Mouse (Mus musculus) limb, embryonic 15.5 days (tissue): ENCODE results near the gene Rplp1. TPM values are rescaled to one million over a fixed set of nuclear protein-coding genes. Genes with fewer than 3 reads are reported as not detected.
A peak's percentile ranks its signal among the peaks of the same experiment; 100 is the strongest.

ENCODE experiments used
- ATAC-seq: fragments of 200-750 bp; cut with Nextera tagmentation; 2 replicates; pipeline ENCODE4 v1.8.0; 2017; ENCODE audit warnings: low read depth, moderate TSS enrichment; ENCODE audit not compliant: insufficient number of reproducible peaks, low FRiP score, low TSS enrichment
- H3K27ac ChIP-seq: fragments of 300-500 bp; sonication (generic); 2 replicates; pipeline ENCODE4 v1.5.1; 2015; ENCODE audit warnings: moderate library complexity, mild to moderate bottlenecking, inconsistent platforms
- H3K27me3 ChIP-seq: fragments of 300-500 bp; sonication (generic); 2 replicates; pipeline ENCODE4 v1.6.1; 2015; ENCODE audit warnings: inconsistent platforms
- H3K36me3 ChIP-seq: fragments of 300-500 bp; sonication (generic); 2 replicates; pipeline ENCODE4 v1.6.1; 2015; ENCODE audit warnings: inconsistent platforms
- H3K4me1 ChIP-seq: fragments of 300-500 bp; sonication (generic); 2 replicates; pipeline ENCODE4 v1.6.1; 2015; ENCODE audit warnings: inconsistent platforms
- H3K4me2 ChIP-seq: fragments of 300-500 bp; sonication (generic); 2 replicates; pipeline ENCODE4 v1.6.1; 2015; ENCODE audit warnings: mild to moderate bottlenecking, inconsistent platforms
- H3K4me3 ChIP-seq: fragments of 300-500 bp; sonication (generic); 2 replicates; pipeline ENCODE4 v1.5.1; 2015; ENCODE audit warnings: mild to moderate bottlenecking, inconsistent platforms
- H3K9ac ChIP-seq: fragments of 300-500 bp; sonication (generic); 2 replicates; pipeline ENCODE4 v1.6.1; 2015; ENCODE audit warnings: inconsistent platforms
- H3K9me3 ChIP-seq: fragments of 300-500 bp; sonication (generic); 2 replicates; pipeline ENCODE4 v1.6.1; 2016; ENCODE audit warnings: inconsistent platforms
- WGBS: fragments of 180-500 bp; shearing (Covaris S2); methylation state at CpG from one replicate; pipeline ENCODE4 v1.1.7; 2015; 5-methylcytosine and 5-hydroxymethylcytosine counted together
- polyA plus RNA-seq: library from polyadenylated mRNA; unstranded; fragments of >200 nt; fragmentation: Nextera tagmentation; extraction: Ambion mirVana; gene quantifications from 2 replicates; pipeline ENCODE4 v1.2.1, GENCODE M21; 2015

Rplp1 gene
- polyA plus RNA-seq, 1 experiment from 2014 or later, result 1,628 TPM

GRCm38 (mm10) chr9:61941054-61941453 is 26.7 kb upstream of the Rplp1 start:
- H3K27me3 ChIP-seq, result no peaks in the 10 kb centered on the region
- H3K4me3 ChIP-seq, result no peak overlapping the region
- no peak for ATAC-seq
- no peaks in the 10 kb centered on the region for H3K9me3 ChIP-seq
- no peak overlapping the region for H3K9ac ChIP-seq
- H3K4me1 ChIP-seq, result 0 out of 2 replicates have a peak, but pooled peaks cover 3% of the 10 kb centered on the region
- 81% methylated on average over 3 of the region's 3 CpGs for WGBS
- H3K4me2 ChIP-seq, result no peak overlapping the region
- H3K36me3 ChIP-seq, result peaks cover 35% of the 10 kb centered on the region
- no peak overlapping the region for H3K27ac ChIP-seq

- H3K27ac ChIP-seq, result no peak overlapping the region
- H3K36me3 ChIP-seq, result peaks cover 83% of the 10 kb centered on the region
- WGBS, result 74% methylated on average over 2 of the region's 2 CpGs
- H3K27me3 ChIP-seq, result no peaks in the 10 kb centered on the region
- H3K4me3 ChIP-seq, result no peak overlapping the region
- H3K9ac ChIP-seq, result no peak overlapping the region
- no peaks in the 10 kb centered on the region for H3K9me3 ChIP-seq
- no peak for ATAC-seq
- no peak overlapping the region for H3K4me2 ChIP-seq
- H3K4me1 ChIP-seq, result no peaks in the 10 kb centered on the region
Measured at GRCm38 (mm10) chr9:61933333-61933732, 19.0 kb upstream of the Rplp1 start.

GRCm38 (mm10) chr9:61932009-61932408 is 17.7 kb upstream of the Rplp1 start:
- H3K27me3 ChIP-seq, result no peaks in the 10 kb centered on the region
- no peak for ATAC-seq
- 91% methylated on average over 3 of the region's 3 CpGs for whole genome bisulfite sequencing
- no peak overlapping the region for H3K4me3 ChIP-seq
- no peak overlapping the region for H3K9ac ChIP-seq
- H3K27ac ChIP-seq, result no peak overlapping the region
- H3K36me3 ChIP-seq, result peaks cover 81% of the 10 kb centered on the region
- H3K4me2 ChIP-seq, result no peak overlapping the region
- H3K9me3 ChIP-seq, result no peaks in the 10 kb centered on the region
- no peaks in the 10 kb centered on the region for H3K4me1 ChIP-seq

- no peak for ATAC-seq
- Histone ChIP-seq H3K36me3 (peaks cover 84% of the 10 kb centered on the region), H3K9ac (no peak overlapping the region), H3K9me3 (no peaks in the 10 kb centered on the region), H3K27ac (no peak overlapping the region), H3K4me2 (no peak overlapping the region), H3K4me1 (no peaks in the 10 kb centered on the region), H3K4me3 (no peak overlapping the region), H3K27me3 (no peaks in the 10 kb centered on the region)
- 91% methylated on average over 10 of the region's 10 CpGs for WGBS
Measured at GRCm38 (mm10) chr9:61925086-61925660, 10.8 kb upstream of the Rplp1 start.

GRCm38 (mm10) chr9:61920331-61920730 is 6.0 kb upstream of the Rplp1 start:
- H3K4me1 ChIP-seq, result no peaks in the 10 kb centered on the region

GRCm38 (mm10) chr9:61919464-61919863 is 5.1 kb upstream of the Rplp1 start:
- Histone ChIP-seq H3K4me3 (no peak overlapping the region), H3K27ac (no peak overlapping the region), H3K9ac (no peak overlapping the region), H3K4me2 (no peak overlapping the region), H3K27me3 (no peaks in the 10 kb centered on the region), H3K4me1 (peaks cover 2% of the 10 kb centered on the region; the same call in 1 of the 2 replicates), H3K36me3 (peaks cover 70% of the 10 kb centered on the region), H3K9me3 (no peaks in the 10 kb centered on the region)
- no peak for ATAC-seq
- WGBS, result 94% methylated on average over 5 of the region's 5 CpGs

More at GRCm38 (mm10) chr9:61920331-61920730, 6.0 kb upstream of the Rplp1 start:
- no peak for ATAC-seq
- Histone ChIP-seq H3K4me2 (no peak overlapping the region), H3K9me3 (no peaks in the 10 kb centered on the region), H3K4me3 (no peak overlapping the region), H3K27ac (no peak overlapping the region), H3K9ac (no peak overlapping the region), H3K36me3 (peaks cover 79% of the 10 kb centered on the region), H3K27me3 (no peaks in the 10 kb centered on the region)
- WGBS, result 87% methylated on average over 6 of the region's 6 CpGs

GRCm38 (mm10) chr9:61917436-61917835 is 3.1 kb upstream of the Rplp1 start:
- Histone ChIP-seq H3K27me3 (no peaks in the 10 kb centered on the region), H3K9me3 (no peaks in the 10 kb centered on the region), H3K9ac (no peak overlapping the region), H3K4me3 (no peak overlapping the region), H3K36me3 (peaks cover 61% of the 10 kb centered on the region), H3K4me2 (no peak overlapping the region), H3K27ac (no peak overlapping the region), H3K4me1 (peaks cover 15% of the 10 kb centered on the region)
- 77% methylated on average over 6 of the region's 6 CpGs for WGBS
- ATAC-seq, result no peak

GRCm38 (mm10) chr9:61916986-61917385 is 2.6 kb upstream of the Rplp1 start:
- peaks cover 18% of the 10 kb centered on the region for H3K4me1 ChIP-seq
- H3K27me3 ChIP-seq, result no peaks in the 10 kb centered on the region
- no peak overlapping the region for H3K27ac ChIP-seq
- ATAC-seq, result no peak
- H3K36me3 ChIP-seq, result peaks cover 61% of the 10 kb centered on the region
- H3K4me3 ChIP-seq, result no peak overlapping the region
- H3K4me2 ChIP-seq, result no peak overlapping the region
- H3K9ac ChIP-seq, result no peak overlapping the region
- H3K9me3 ChIP-seq, result no peaks in the 10 kb centered on the region
- WGBS, result 88% methylated on average over 3 of the region's 3 CpGs

GRCm38 (mm10) chr9:61915393-61916005 is 1.2 kb upstream of the Rplp1 start:
- 50% methylated on average over 4 of the region's 4 CpGs for WGBS
- Histone ChIP-seq H3K4me1 (peaks cover 22% of the 10 kb centered on the region), H3K27ac (peak overlapping the region; percentile 98), H3K9ac (no peak overlapping the region), H3K9me3 (no peaks in the 10 kb centered on the region), H3K4me2 (peak overlapping the region; percentile 72), H3K4me3 (peak overlapping the region; percentile 72), H3K27me3 (no peaks in the 10 kb centered on the region), H3K36me3 (peaks cover 61% of the 10 kb centered on the region)
- no peak for ATAC-seq

- Histone ChIP-seq H3K4me3 (peak overlapping the region; percentile 72), H3K4me2 (peak overlapping the region; percentile 72), H3K9ac (peak overlapping the region; percentile 48), H3K27me3 (no peaks in the 10 kb centered on the region), H3K27ac (peak overlapping the region; percentile 98), H3K9me3 (no peaks in the 10 kb centered on the region), H3K36me3 (peaks cover 55% of the 10 kb centered on the region), H3K4me1 (peaks cover 22% of the 10 kb centered on the region)
- WGBS, result 2% methylated on average over 13 of the region's 13 CpGs
- ATAC-seq, result no peak
Measured at GRCm38 (mm10) chr9:61914917-61915300, 567 bp upstream of the Rplp1 start.

- Histone ChIP-seq H3K4me3 (no peak overlapping the region), H3K9ac (no peak overlapping the region), H3K9me3 (no peaks in the 10 kb centered on the region), H3K4me2 (no peak overlapping the region), H3K27me3 (no peaks in the 10 kb centered on the region), H3K36me3 (peaks cover 26% of the 10 kb centered on the region), H3K27ac (no peak overlapping the region), H3K4me1 (peaks cover 22% of the 10 kb centered on the region)
- ATAC-seq, result no peak
- WGBS, result 50% methylated on average over 6 of the region's 6 CpGs
Measured at GRCm38 (mm10) chr9:61911300-61912128, 2.8 kb downstream of the Rplp1 start.
